Mouse (Mus musculus) megakaryocyte, embryonic 14.5 days (primary cell): ENCODE data around the gene Hcls1.

ENCODE experiments used
- FLI1 ChIP-seq: IDR thresholded peaks from 2 replicates; pipeline ENCODE4 v1.6.1; 2012; ENCODE audit warnings: low read length, inconsistent platforms, mixed read lengths
- GATA1 ChIP-seq: IDR thresholded peaks from 3 replicates; pipeline ENCODE4 v1.6.1; 2012; ENCODE audit warnings: mixed read lengths, low read length, inconsistent platforms, borderline replicate concordance

DNA sequence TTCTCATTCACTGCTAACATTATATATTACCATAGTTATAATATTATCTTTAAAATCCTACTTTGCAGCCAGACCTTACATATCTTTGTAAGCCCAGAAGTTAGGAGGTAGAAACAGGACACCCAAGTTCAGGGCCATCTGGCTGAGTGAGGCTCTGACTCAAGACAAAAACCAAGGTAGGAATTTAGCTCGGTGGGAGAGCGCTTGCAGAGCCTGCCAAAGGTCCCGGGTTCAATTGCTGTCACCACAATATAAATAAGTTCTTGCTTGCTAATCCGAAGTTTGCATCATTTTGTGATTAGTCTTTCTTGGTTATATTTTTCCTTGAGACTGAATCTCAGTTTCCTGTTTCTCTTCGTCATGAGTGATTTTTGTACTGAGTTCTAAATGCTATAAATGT lies 31.6 kb upstream of the Hcls1 start:
- TF ChIP-seq GATA1 (no peak), FLI1 (no peak)
